Mouse (Mus musculus) monocyte, adult 5-6 weeks (primary cell): ENCODE measurements around the gene Jarid2. TPM values are rescaled to one million over a fixed set of nuclear protein-coding genes. Genes with fewer than 3 reads are reported as not detected.

Experiments used
- ATAC-seq: fragments of 153-309, 156-312 bp; replicated peaks from 2 replicates; pipeline ENCODE4 v1.8.0; 2017; ENCODE audit warnings: mild to moderate bottlenecking; ENCODE audit not compliant: low TSS enrichment, insufficient number of reproducible peaks, severe bottlenecking, poor library complexity, low FRiP score
- total RNA-seq: library from RNA; stranded (forward); fragments of 200-1000, 200-491, 200-594 nt; gene quantifications from 3 replicates; pipeline ENCODE4 v1.2.3, GENCODE M21; 2017

Jarid2 gene
- total RNA-seq, 1 experiment from 2014 or later, result 77.6 TPM

DNA sequence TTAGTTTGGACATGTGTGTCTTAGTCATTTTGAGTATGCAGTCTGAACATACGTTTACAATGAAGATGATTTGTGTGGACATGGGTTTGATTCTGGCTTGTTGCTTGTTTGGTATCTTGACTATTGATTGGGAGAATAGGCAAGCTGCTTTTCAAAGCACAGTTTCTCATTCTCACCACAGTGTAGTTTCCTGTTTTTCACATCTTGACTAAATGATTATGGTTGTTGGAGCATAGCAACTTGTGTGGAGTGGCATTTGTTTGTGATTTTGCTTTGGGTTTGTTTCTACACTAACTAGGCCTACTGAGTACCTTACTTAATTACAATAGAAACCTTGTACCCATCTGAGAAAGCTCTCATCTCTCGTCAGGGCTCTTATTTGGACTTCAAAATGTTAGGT, 81.7 kb downstream of the Jarid2 start:
- no peak for ATAC-seq

DNA sequence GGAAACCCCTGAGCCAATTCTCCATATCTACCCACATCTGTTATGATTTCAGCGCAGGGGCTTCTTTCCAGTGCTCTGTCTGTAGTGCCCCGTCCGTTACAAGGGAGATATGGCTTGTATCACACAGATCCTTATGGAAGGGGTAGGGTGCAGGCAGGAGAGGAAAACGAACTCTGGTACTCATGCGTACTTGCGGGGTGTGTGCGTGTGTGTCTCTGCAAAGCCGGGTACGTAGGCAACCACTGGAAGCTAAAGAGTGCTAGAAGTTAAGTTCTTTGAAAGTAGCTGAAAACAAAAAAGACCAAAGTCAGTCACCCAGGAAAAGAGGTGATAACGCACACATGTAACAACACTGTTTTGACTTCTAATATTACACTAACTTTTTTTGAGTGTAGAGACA, 82.3 kb downstream of the Jarid2 start:
- no peak for ATAC-seq

DNA sequence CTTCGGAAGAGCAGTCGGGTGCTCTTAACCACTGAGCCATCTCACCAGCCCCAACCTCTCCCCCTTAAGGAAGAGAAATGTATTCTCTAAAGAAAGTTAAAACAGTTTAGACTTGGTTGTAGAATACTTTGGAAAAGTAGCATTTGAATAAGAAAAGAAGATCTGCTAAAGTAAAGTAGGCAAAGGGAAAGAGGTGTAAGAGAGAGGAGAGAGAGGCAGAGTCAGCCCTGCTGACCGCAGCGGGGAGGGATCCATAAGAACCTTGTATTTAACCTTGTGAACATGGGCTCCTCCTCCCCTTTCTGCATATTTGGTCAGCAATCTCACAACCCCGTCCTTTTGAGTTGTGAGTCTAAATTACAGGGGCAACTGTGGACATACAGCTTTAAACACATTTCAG, 83.1 kb downstream of the Jarid2 start:
- no peak for ATAC-seq

DNA sequence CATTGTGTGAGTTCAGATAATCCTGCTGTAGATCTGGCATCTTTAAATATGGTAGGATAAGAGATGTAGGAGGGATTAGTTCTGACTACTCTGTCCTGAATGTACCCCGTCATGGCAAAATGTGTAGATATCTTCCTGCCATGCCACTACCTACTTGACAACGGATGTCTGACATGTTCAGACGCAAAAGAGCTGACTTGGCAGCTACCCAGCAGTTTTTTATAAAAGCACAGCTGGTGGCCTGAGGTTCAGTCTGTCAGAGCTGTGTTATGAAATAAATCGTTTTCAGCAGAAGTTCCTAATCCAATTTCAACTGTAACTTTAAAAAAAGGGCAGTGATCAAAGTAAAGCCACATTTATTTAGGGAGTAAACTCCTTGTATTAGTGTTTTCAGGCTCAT, 90.1 kb downstream of the Jarid2 start:
- ATAC-seq, result no peak

GRCm38 (mm10) chr13:44822578-44822977, 93.3 kb downstream of the Jarid2 start:
- ATAC-seq, result no peak

GRCm38 (mm10) chr13:44828903-44829302, 99.6 kb downstream of the Jarid2 start:
- ATAC-seq, result peak; percentile 68; the same call in 1 of the 2 replicates

- ATAC-seq, result no peak
Observed at GRCm38 (mm10) chr13:44832104-44832503, 102.8 kb downstream of the Jarid2 start.

DNA sequence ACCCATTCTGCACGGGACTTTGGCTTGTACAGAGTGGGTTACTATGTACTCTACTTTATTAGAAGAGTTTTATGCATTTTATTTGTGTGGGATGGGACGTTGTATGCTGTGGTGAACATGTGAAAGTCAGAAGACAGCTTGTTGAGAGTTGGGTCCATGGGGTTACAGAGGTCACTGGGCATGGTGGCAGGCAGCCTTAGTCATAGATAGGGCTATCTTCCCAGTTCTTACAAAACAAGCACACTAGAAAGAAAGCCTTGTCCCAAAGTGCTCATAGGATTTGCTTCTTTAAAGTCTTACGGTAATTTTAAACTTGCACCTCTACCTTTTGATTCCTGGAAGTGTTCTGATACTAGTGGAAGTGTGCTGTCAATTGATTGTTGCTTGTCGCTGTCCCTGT, 103.6 kb downstream of the Jarid2 start:
- no peak for ATAC-seq

DNA sequence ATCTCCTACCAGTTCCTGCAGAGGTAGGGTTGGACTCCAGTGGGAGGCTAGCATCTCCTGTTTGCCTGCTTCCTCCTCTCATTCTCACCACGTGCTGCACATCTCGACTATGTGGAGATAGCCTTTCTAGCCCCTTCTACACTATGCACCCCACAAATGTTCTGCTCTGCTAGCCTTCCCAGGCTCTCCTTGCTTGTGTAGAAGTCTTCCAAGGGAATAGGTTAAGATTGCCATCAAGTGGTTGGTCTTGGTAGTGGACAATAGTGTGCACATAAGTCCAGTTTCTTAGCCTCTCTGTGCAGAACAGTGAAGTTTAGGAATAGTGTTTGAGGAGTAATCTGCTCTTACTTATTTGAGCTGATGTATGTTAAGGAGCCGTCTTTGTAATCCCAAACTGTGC, 104.1 kb downstream of the Jarid2 start:
- ATAC-seq, result no peak

- ATAC-seq, result no peak
Observed at GRCm38 (mm10) chr13:44837445-44837844, 108.2 kb downstream of the Jarid2 start.

GRCm38 (mm10) chr13:44839866-44840835, 110.9 kb downstream of the Jarid2 start:
- no peak for ATAC-seq

DNA sequence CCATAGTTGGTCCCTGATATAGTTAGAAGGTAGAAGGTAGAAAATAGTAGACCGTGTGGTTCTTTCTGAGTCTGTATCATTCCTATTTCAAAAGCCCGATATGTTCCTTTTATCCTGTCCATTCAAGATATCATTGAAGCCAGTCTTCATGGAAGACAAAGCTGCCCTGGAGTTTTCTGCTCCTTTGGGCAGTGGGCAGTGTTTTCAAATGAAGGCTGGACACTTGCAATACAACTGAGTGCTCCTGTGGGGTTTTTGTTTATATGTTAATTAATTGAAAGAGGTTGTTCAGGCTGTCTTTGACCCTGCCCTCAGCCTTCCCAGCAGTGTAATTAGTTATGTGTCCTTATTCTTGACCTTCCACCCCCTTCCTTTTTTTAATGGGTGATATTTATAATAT, 122.2 kb downstream of the Jarid2 start:
- ATAC-seq, result no peak

- no peak for ATAC-seq
Observed at GRCm38 (mm10) chr13:44852024-44852423, 122.8 kb downstream of the Jarid2 start.

DNA sequence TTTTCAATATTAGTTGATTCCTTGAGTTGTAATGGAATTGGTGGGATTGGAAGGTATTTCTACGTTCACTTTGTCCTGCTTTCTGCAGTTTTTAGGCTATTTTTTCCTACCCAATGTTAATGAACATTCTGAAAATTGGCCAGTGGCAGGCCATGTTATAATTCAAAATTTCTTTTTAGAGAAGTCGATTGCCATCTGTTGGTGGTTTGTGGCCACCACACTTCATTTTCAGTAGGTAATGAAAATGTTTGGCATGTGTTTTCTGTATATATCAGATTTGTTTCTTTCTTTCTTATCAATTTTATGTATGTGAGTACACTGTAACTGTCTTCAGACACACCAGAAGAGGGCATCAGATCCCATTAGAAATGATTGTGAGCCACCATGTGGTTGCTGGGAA, 136.3 kb downstream of the Jarid2 start:
- ATAC-seq, result no peak

DNA sequence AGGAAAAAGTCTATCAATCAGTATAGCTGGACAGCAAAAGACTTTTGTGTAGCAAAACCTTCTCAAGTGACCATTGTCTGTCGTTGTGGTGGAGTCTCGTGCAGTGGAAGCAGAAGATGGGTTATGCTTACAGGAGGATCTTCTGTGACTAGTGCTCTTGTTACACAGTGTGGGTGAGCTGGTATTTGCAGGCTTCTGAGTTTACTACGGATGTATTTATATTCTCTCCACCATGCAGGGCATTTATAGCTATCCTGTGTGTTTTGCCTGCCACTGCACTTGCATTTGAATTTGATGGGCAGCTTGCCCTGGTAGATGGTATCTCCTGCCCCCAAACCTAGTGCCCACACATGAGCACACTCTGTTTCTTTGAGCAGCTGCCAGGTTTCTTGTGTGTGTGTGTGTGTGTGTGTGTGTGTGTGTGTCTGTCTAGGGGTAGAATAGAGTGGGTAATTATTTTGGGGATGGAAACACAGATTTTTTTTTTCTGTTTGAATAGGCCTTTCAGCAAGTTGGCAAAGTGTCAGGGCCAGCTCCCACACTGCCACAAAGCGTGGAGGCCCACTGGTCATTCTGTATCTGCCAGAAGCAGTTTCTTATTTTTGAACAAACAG, 138.9 kb downstream of the Jarid2 start:
- ATAC-seq, result no peak

- ATAC-seq, result peak; percentile 97
Observed at GRCm38 (mm10) chr13:44869418-44870119, 140.3 kb downstream of the Jarid2 start.

- ATAC-seq, result no peak
Observed at GRCm38 (mm10) chr13:44876799-44877198, 147.5 kb downstream of the Jarid2 start.

DNA sequence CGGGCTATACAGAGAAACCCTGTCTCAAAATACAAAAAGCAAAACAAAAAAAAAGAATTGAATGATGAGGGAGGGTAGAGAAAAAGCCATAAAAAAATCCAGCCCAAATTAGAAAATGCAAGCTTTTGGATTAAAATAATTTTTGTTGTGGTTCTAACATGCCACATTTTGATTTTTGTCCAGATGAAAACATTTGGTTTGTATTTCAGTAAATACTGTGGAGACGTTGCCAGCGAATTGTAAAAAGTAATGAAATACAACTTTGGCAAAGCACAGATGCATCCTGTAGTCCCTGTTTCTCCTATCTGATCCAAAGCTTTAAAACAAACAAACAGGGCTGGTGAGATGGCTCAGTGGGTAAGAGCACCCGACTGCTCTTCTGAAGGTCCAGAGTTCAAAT, 151.7 kb downstream of the Jarid2 start:
- no peak for ATAC-seq

GRCm38 (mm10) chr13:44886221-44886620, 156.9 kb downstream of the Jarid2 start:
- no peak for ATAC-seq
